Mouse (Mus musculus): ENCODE results near the gene Cog4. TPM values are rescaled to one million over a fixed set of nuclear protein-coding genes. Genes with fewer than 3 reads are reported as not detected.
"Not testable (repeated sequence)": the region's sequence is repeated elsewhere in the genome, so short reads cannot be mapped to it uniquely, and the experiment has no call there.

Cog4 gene
- polyA plus RNA-seq, 1 experiment from 2014 or later: 79.3 TPM

- no peak overlapping the region for H3K4me2 ChIP-seq (ENCODE audit: low read depth, low read length)
- no peaks in the 10 kb centered on the region for H3K27me3 ChIP-seq (replicated peaks; ENCODE audit: control insufficient read depth, insufficient read depth, low read length)
- no peak overlapping the region for H3K9ac ChIP-seq (ENCODE audit: low read depth, low read length)
- 83% methylated on average over 8 of the region's 9 CpGs for WGBS
- no peak for ATAC-seq
- no peaks in the 10 kb centered on the region for H3K9me3 ChIP-seq (ENCODE audit: control insufficient read depth, low read length)
- no peaks in the 10 kb centered on the region for H3K4me1 ChIP-seq (ENCODE audit: control insufficient read depth, insufficient read depth, low read length)
- H3K27ac ChIP-seq (ENCODE audit: low read length): no peak overlapping the region
- peaks cover 8% of the 10 kb centered on the region for H3K36me3 ChIP-seq (ENCODE audit: control insufficient read depth, insufficient read depth, low read length)
- H3K4me3 ChIP-seq (ENCODE audit: low read length): no peak overlapping the region
These were observed 48.9 kb downstream of the Cog4 start for GRCm38 (mm10) chr8:110895254-110895653.

GRCm38 (mm10) chr8:110895812-110896211 lies 49.4 kb downstream of the Cog4 start:
- 93% methylated on average over 13 of the region's 13 CpGs for WGBS
- no peak overlapping the region for H3K9ac ChIP-seq (ENCODE audit: low read depth, low read length)
- no peak for ATAC-seq
- no peak overlapping the region for H3K4me2 ChIP-seq (ENCODE audit: low read depth, low read length)
- no peak overlapping the region for H3K4me3 ChIP-seq (ENCODE audit: low read length)
- peaks cover 8% of the 10 kb centered on the region for H3K36me3 ChIP-seq (ENCODE audit: control insufficient read depth, insufficient read depth, low read length)
- no peak overlapping the region for H3K27ac ChIP-seq (ENCODE audit: low read length)
- peaks cover 3% of the 10 kb centered on the region; the same call in 1 of the 2 replicates for H3K4me1 ChIP-seq (ENCODE audit: control insufficient read depth, insufficient read depth, low read length)
- no peaks in the 10 kb centered on the region for H3K9me3 ChIP-seq (ENCODE audit: control insufficient read depth, low read length)
- H3K27me3 ChIP-seq (replicated peaks; ENCODE audit: control insufficient read depth, insufficient read depth, low read length): no peaks in the 10 kb centered on the region

GRCm38 (mm10) chr8:110897495-110897894 lies 51.1 kb downstream of the Cog4 start:
- Histone ChIP-seq H3K9me3 (ENCODE audit: control insufficient read depth, low read length) (no peaks in the 10 kb centered on the region), H3K9ac (ENCODE audit: low read depth, low read length) (no peak overlapping the region), H3K27me3 (replicated peaks; ENCODE audit: control insufficient read depth, insufficient read depth, low read length) (no peaks in the 10 kb centered on the region), H3K4me2 (ENCODE audit: low read depth, low read length) (no peak overlapping the region), H3K27ac (ENCODE audit: low read length) (no peak overlapping the region), H3K4me1 (ENCODE audit: control insufficient read depth, insufficient read depth, low read length) (peaks cover 7% of the 10 kb centered on the region; the same call in 1 of the 2 replicates), H3K4me3 (ENCODE audit: low read length) (no peak overlapping the region), H3K36me3 (ENCODE audit: control insufficient read depth, insufficient read depth, low read length) (peaks cover 8% of the 10 kb centered on the region)
- 90% methylated on average over 6 of the region's 6 CpGs for WGBS
- no peak for ATAC-seq

GRCm38 (mm10) chr8:110901056-110901455 lies 54.7 kb downstream of the Cog4 start:
- no peak overlapping the region for H3K4me3 ChIP-seq (ENCODE audit: low read length)
- H3K4me2 ChIP-seq (ENCODE audit: low read depth, low read length): peak overlapping the region; percentile 67; the same call in 1 of the 2 replicates
- ATAC-seq: peak; percentile 88
- H3K27me3 ChIP-seq (replicated peaks; ENCODE audit: control insufficient read depth, insufficient read depth, low read length): no peaks in the 10 kb centered on the region
- H3K27ac ChIP-seq (ENCODE audit: low read length): peak overlapping the region; percentile 76
- H3K9ac ChIP-seq (ENCODE audit: low read depth, low read length): peak overlapping the region; percentile 7; the same call in 1 of the 2 replicates
- WGBS: 59% methylated on average over 3 of the region's 3 CpGs
- peaks cover 4% of the 10 kb centered on the region; the same call in 1 of the 2 replicates for H3K36me3 ChIP-seq (ENCODE audit: control insufficient read depth, insufficient read depth, low read length)
- no peaks in the 10 kb centered on the region for H3K9me3 ChIP-seq (ENCODE audit: control insufficient read depth, low read length)
- H3K4me1 ChIP-seq (ENCODE audit: control insufficient read depth, insufficient read depth, low read length): peaks cover 7% of the 10 kb centered on the region; the same call in 1 of the 2 replicates

GRCm38 (mm10) chr8:110901839-110902578 lies 55.6 kb downstream of the Cog4 start, which contains the start of gene Fuk:
Fuk (minus strand) TSS chr8:110902488.
- peaks cover 7% of the 10 kb centered on the region; the same call in 1 of the 2 replicates for H3K4me1 ChIP-seq (ENCODE audit: control insufficient read depth, insufficient read depth, low read length)
- WGBS: 3% methylated on average over 30 of the region's 30 CpGs
- H3K4me2 ChIP-seq (ENCODE audit: low read depth, low read length): peak within 1 kb of the TSS; percentile 67
- peaks cover 4% of the 10 kb centered on the region; the same call in 1 of the 2 replicates for H3K36me3 ChIP-seq (ENCODE audit: control insufficient read depth, insufficient read depth, low read length)
- H3K9ac ChIP-seq (ENCODE audit: low read depth, low read length): peak within 1 kb of the TSS; percentile 79
- peak within 1 kb of the TSS; percentile 82 for H3K4me3 ChIP-seq (ENCODE audit: low read length)
- ATAC-seq: peak; percentile 94
- no peaks in the 10 kb centered on the region for H3K27me3 ChIP-seq (replicated peaks; ENCODE audit: control insufficient read depth, insufficient read depth, low read length)
- no peaks in the 10 kb centered on the region for H3K9me3 ChIP-seq (ENCODE audit: control insufficient read depth, low read length)
- no peak within 1 kb of the TSS for H3K27ac ChIP-seq (ENCODE audit: low read length)

- ATAC-seq: peak; percentile 29
- H3K9me3 ChIP-seq (ENCODE audit: control insufficient read depth, low read length): no peaks in the 10 kb centered on the region
- peaks cover 7% of the 10 kb centered on the region; the same call in 1 of the 2 replicates for H3K4me1 ChIP-seq (ENCODE audit: control insufficient read depth, insufficient read depth, low read length)
- peaks cover 3% of the 10 kb centered on the region; the same call in 1 of the 2 replicates for H3K36me3 ChIP-seq (ENCODE audit: control insufficient read depth, insufficient read depth, low read length)
- H3K4me2 ChIP-seq (ENCODE audit: low read depth, low read length): peak overlapping the region; percentile 67
- 67% methylated on average over 2 of the region's 2 CpGs for WGBS
- no peak overlapping the region for H3K27ac ChIP-seq (ENCODE audit: low read length)
- H3K9ac ChIP-seq (ENCODE audit: low read depth, low read length): no peak overlapping the region
- peak overlapping the region; percentile 82 for H3K4me3 ChIP-seq (ENCODE audit: low read length)
- H3K27me3 ChIP-seq (replicated peaks; ENCODE audit: control insufficient read depth, insufficient read depth, low read length): no peaks in the 10 kb centered on the region
These were observed 56.2 kb downstream of the Cog4 start for GRCm38 (mm10) chr8:110902579-110902965.

- Histone ChIP-seq H3K27me3 (replicated peaks; ENCODE audit: control insufficient read depth, insufficient read depth, low read length) (no peaks in the 10 kb centered on the region), H3K4me2 (ENCODE audit: low read depth, low read length) (no peak overlapping the region), H3K27ac (ENCODE audit: low read length) (no peak overlapping the region), H3K4me3 (ENCODE audit: low read length) (no peak overlapping the region), H3K4me1 (ENCODE audit: control insufficient read depth, insufficient read depth, low read length) (peaks cover 7% of the 10 kb centered on the region; the same call in 1 of the 2 replicates), H3K36me3 (ENCODE audit: control insufficient read depth, insufficient read depth, low read length) (no peaks in the 10 kb centered on the region), H3K9ac (ENCODE audit: low read depth, low read length) (no peak overlapping the region), H3K9me3 (ENCODE audit: control insufficient read depth, low read length) (no peaks in the 10 kb centered on the region)
- ATAC-seq: no peak
- 90% methylated on average over 6 of the region's 6 CpGs for WGBS
These were observed 59.0 kb downstream of the Cog4 start for GRCm38 (mm10) chr8:110905404-110905803.

- WGBS: 97% methylated on average over 1 of the region's 1 CpGs
- no peak overlapping the region for H3K27ac ChIP-seq (ENCODE audit: low read length)
These were observed 60.3 kb downstream of the Cog4 start for GRCm38 (mm10) chr8:110906682-110907081.

GRCm38 (mm10) chr8:110909850-110910249 lies 63.5 kb downstream of the Cog4 start:
- H3K27me3 ChIP-seq (replicated peaks; ENCODE audit: control insufficient read depth, insufficient read depth, low read length); H3K4me1 ChIP-seq (ENCODE audit: control insufficient read depth, insufficient read depth, low read length); H3K27ac ChIP-seq (ENCODE audit: low read length); H3K4me2 ChIP-seq (ENCODE audit: low read depth, low read length); H3K9me3 ChIP-seq (ENCODE audit: control insufficient read depth, low read length); H3K9ac ChIP-seq (ENCODE audit: low read depth, low read length); H3K4me3 ChIP-seq (ENCODE audit: low read length); ATAC-seq; H3K36me3 ChIP-seq (ENCODE audit: control insufficient read depth, insufficient read depth, low read length): not testable (repeated sequence)

More at GRCm38 (mm10) chr8:110906682-110907081, 60.3 kb downstream of the Cog4 start:
- Histone ChIP-seq H3K4me1 (ENCODE audit: control insufficient read depth, insufficient read depth, low read length) (no peaks in the 10 kb centered on the region), H3K9ac (ENCODE audit: low read depth, low read length) (no peak overlapping the region), H3K4me3 (ENCODE audit: low read length) (no peak overlapping the region), H3K36me3 (ENCODE audit: control insufficient read depth, insufficient read depth, low read length) (no peaks in the 10 kb centered on the region), H3K27me3 (replicated peaks; ENCODE audit: control insufficient read depth, insufficient read depth, low read length) (no peaks in the 10 kb centered on the region), H3K4me2 (ENCODE audit: low read depth, low read length) (no peak overlapping the region), H3K9me3 (ENCODE audit: control insufficient read depth, low read length) (no peaks in the 10 kb centered on the region)
- no peak for ATAC-seq

Measured in intestine, embryonic 16.5 days (tissue).